Mouse (Mus musculus) hindbrain, embryonic 12.5 days (tissue): ENCODE measurements around the gene Ins2. TPM values are rescaled to one million over a fixed set of nuclear protein-coding genes. Genes with fewer than 3 reads are reported as not detected.
A peak's percentile ranks its signal among the peaks of the same experiment; 100 is the strongest.

Source experiments
- ATAC-seq: fragments of 200-750 bp; cut with Nextera tagmentation; 2 replicates; pipeline ENCODE4 v1.8.0; 2017; ENCODE audit warnings: moderate TSS enrichment; ENCODE audit not compliant: low FRiP score
- H3K27ac ChIP-seq: fragments of 300-500 bp; sonication (generic); 2 replicates; pipeline ENCODE4 v1.5.1; 2016; ENCODE audit warnings: mild to moderate bottlenecking
- H3K27me3 ChIP-seq: fragments of 300-500 bp; sonication (generic); 2 replicates; pipeline ENCODE4 v1.6.1; 2016; ENCODE audit warnings: mild to moderate bottlenecking
- H3K36me3 ChIP-seq: fragments of 300-500 bp; sonication (generic); 2 replicates; pipeline ENCODE4 v1.6.1; 2016; ENCODE audit warnings: mild to moderate bottlenecking
- H3K4me1 ChIP-seq: fragments of 300-500 bp; sonication (generic); 2 replicates; pipeline ENCODE4 v1.6.1; 2016
- H3K4me2 ChIP-seq: fragments of 300-500 bp; sonication (generic); replicated peaks from 2 replicates; pipeline ENCODE4 v1.6.1; 2016; ENCODE audit warnings: mild to moderate bottlenecking
- H3K4me3 ChIP-seq: fragments of 300-500 bp; sonication (generic); 2 replicates; pipeline ENCODE4 v1.5.1; 2016; ENCODE audit warnings: mild to moderate bottlenecking
- H3K9ac ChIP-seq: fragments of 300-500 bp; sonication (generic); 2 replicates; pipeline ENCODE4 v1.6.1; 2016; ENCODE audit warnings: mild to moderate bottlenecking, moderate library complexity
- H3K9me3 ChIP-seq: fragments of 300-500 bp; sonication (generic); replicated peaks from 2 replicates; pipeline ENCODE4 v1.6.1; 2016; ENCODE audit warnings: mild to moderate bottlenecking
- WGBS: fragments of 180-500 bp; shearing (Covaris S2); methylation state at CpG from one replicate; pipeline ENCODE4 v1.1.7; 2016; 5-methylcytosine and 5-hydroxymethylcytosine counted together
- polyA plus RNA-seq: library from polyadenylated mRNA; unstranded; fragments of >200 nt; fragmentation: Nextera tagmentation; extraction: Ambion mirVana; gene quantifications from 2 replicates; pipeline ENCODE4 v1.2.1, GENCODE M21; 2016

The Ins2 gene
- polyA plus RNA-seq, 1 experiment from 2014 or later = not detected

DNA sequence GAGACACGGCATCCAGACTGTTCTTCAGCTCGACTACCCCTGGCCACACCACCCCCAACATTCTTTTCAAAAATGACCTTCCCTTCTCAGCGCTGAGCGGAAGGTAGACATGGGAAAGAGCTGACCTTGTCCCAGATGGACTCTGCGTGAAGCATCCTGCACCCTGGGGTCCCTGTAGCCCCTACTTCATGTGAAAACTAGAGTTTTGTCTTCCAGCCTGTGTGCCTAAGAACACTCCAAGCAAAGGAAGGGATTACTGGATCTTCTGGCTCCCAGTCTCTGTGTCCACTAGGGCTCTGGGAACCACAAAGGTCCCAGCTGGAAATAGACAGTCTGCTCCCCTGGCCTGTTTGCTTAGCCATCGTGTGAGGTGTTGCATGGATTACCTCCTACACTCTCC is 68.0 kb downstream of the Ins2 start:
- 70% methylated on average over 6 of the region's 6 CpGs for WGBS
- Histone ChIP-seq H3K9ac (no peak overlapping the region), H3K36me3 (no peaks in the 10 kb centered on the region), H3K4me1 (no peaks in the 10 kb centered on the region), H3K27ac (no peak overlapping the region), H3K4me2 (no peak overlapping the region), H3K4me3 (no peak overlapping the region), H3K27me3 (peaks cover 5% of the 10 kb centered on the region), H3K9me3 (peaks cover 9% of the 10 kb centered on the region)
- ATAC-seq = no peak

DNA sequence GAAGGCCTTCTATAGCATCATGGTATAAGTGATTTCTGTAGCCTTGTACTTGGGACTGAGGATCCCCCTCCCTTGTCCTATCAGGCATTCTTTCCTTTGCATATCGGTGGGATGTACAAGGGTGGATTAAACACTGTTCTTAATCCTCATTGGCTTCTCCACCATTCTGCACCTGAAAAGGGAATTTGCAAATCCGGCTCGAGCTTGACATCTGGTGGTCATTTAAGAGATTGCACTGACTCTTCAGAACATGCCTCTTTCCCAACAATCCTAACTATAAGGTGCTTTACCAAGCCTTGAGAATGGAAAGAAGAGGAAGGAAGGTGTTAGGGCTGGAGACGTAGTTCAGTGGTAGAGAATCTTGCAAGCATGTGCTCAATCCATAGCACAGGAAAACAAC is 71.1 kb downstream of the Ins2 start:
- H3K27me3 ChIP-seq = peaks cover 6% of the 10 kb centered on the region; the same call in 1 of the 2 replicates
- H3K27ac ChIP-seq = no peak overlapping the region
- H3K4me1 ChIP-seq = no peaks in the 10 kb centered on the region
- 16% methylated on average over 4 of the region's 4 CpGs for WGBS
- no peak for ATAC-seq
- H3K9me3 ChIP-seq = peaks cover 27% of the 10 kb centered on the region
- no peak overlapping the region for H3K4me3 ChIP-seq
- no peaks in the 10 kb centered on the region for H3K36me3 ChIP-seq
- H3K4me2 ChIP-seq = no peak overlapping the region
- H3K9ac ChIP-seq = no peak overlapping the region

GRCm38 (mm10) chr7:142671067-142671466 is 72.1 kb downstream of the Ins2 start:
- Histone ChIP-seq H3K36me3 (no peaks in the 10 kb centered on the region), H3K9ac (no peak overlapping the region), H3K4me3 (no peak overlapping the region), H3K27ac (no peak overlapping the region), H3K4me2 (no peak overlapping the region), H3K9me3 (peaks cover 27% of the 10 kb centered on the region), H3K27me3 (peaks cover 11% of the 10 kb centered on the region), H3K4me1 (no peaks in the 10 kb centered on the region)
- no peak for ATAC-seq
- WGBS = 96% methylated on average over 1 of the region's 1 CpGs

GRCm38 (mm10) chr7:142669751-142670625 is 73.2 kb downstream of the Ins2 start, which contains the start of gene Gm49394:
TSS of gene Gm49394 (minus strand) at chr7:142669942.
- H3K9me3 ChIP-seq = peaks cover 27% of the 10 kb centered on the region
- H3K4me3 ChIP-seq = no peak within 1 kb of the TSS
- 84% methylated on average over 23 of the region's 23 CpGs for WGBS
- no peak within 1 kb of the TSS for H3K27ac ChIP-seq
- H3K27me3 ChIP-seq = peaks cover 22% of the 10 kb centered on the region
- no peaks in the 10 kb centered on the region for H3K36me3 ChIP-seq
- H3K4me1 ChIP-seq = no peaks in the 10 kb centered on the region
- no peak within 1 kb of the TSS for H3K4me2 ChIP-seq
- ATAC-seq = no peak
- H3K9ac ChIP-seq = no peak within 1 kb of the TSS

- H3K27me3 ChIP-seq = peaks cover 38% of the 10 kb centered on the region
- no peaks in the 10 kb centered on the region for H3K36me3 ChIP-seq
- 71% methylated on average over 1 of the region's 1 CpGs for WGBS
These were observed 74.9 kb downstream of the Ins2 start for GRCm38 (mm10) chr7:142668328-142668727.

DNA sequence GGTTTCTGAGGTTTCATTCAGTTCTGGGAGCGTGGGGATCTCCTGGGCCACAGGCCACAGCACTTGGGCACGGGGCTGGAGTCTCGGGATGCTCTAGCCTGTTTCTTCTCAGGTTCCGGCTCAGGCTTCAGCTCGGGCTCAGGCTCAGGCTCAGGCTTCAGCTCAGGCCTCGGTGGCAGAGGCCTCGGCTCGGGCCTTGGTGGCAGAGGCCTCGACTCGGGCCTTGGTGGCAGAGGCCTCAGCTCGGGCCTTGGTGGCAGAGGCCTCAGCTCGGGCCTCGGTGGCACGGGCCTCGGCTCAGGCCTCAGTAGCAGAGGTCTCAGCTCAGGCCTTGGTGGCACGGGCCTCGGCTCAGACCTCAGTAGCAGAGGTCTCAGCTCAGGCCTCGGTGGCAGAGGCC is 75.7 kb downstream of the Ins2 start:
- H3K4me2 ChIP-seq = no peak overlapping the region
- H3K4me1 ChIP-seq = 0 out of 2 replicates have a peak, but pooled peaks cover 3% of the 10 kb centered on the region
- no peak overlapping the region for H3K4me3 ChIP-seq
- H3K9ac ChIP-seq = no peak overlapping the region
- no peak overlapping the region for H3K27ac ChIP-seq
- peaks cover 27% of the 10 kb centered on the region for H3K9me3 ChIP-seq
- H3K27me3 ChIP-seq = peaks cover 46% of the 10 kb centered on the region
- no peak for ATAC-seq
- 94% methylated on average over 18 of the region's 18 CpGs for WGBS
- no peaks in the 10 kb centered on the region for H3K36me3 ChIP-seq

More at GRCm38 (mm10) chr7:142668328-142668727, 74.9 kb downstream of the Ins2 start:
- Histone ChIP-seq H3K9ac (no peak overlapping the region), H3K4me1 (0 out of 2 replicates have a peak, but pooled peaks cover 3% of the 10 kb centered on the region), H3K4me3 (no peak overlapping the region), H3K4me2 (no peak overlapping the region), H3K27ac (no peak overlapping the region), H3K9me3 (peaks cover 27% of the 10 kb centered on the region)
- no peak for ATAC-seq

DNA sequence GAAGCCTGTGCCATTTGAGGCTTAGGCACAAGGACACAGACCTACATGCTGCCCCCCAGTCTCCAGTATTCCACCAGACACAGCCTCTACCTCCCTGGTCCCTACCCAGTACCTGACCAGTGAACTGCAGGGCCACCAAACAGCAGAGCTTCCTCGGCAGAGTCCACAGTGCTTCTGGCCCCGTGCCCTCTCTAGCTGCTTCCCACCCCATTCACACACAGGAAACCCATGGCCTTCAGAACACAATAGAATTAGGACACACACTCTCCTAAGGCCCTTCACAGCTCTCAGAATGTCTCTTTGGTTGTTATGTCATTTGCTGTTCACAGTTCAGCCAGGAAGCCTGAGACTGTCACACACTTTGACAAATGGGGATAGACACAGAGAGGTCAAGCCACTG is 76.5 kb downstream of the Ins2 start, which contains the start of gene Igf2:
Igf2 (minus strand) TSS at position 158 of the 400 bp plus-strand sequence.
- Histone ChIP-seq H3K4me1 (0 out of 2 replicates have a peak, but pooled peaks cover 3% of the 10 kb centered on the region), H3K27me3 (peaks cover 50% of the 10 kb centered on the region), H3K4me2 (no peak within 1 kb of the TSS), H3K27ac (no peak within 1 kb of the TSS), H3K4me3 (no peak within 1 kb of the TSS), H3K9me3 (peaks cover 27% of the 10 kb centered on the region), H3K36me3 (no peaks in the 10 kb centered on the region), H3K9ac (no peak within 1 kb of the TSS)
- whole genome bisulfite sequencing = 73% methylated on average over 2 of the region's 2 CpGs
- ATAC-seq = no peak

- Histone ChIP-seq H3K4me3 (no peak overlapping the region), H3K27me3 (peaks cover 55% of the 10 kb centered on the region), H3K9me3 (peaks cover 25% of the 10 kb centered on the region), H3K9ac (no peak overlapping the region), H3K36me3 (no peaks in the 10 kb centered on the region), H3K4me2 (no peak overlapping the region), H3K27ac (no peak overlapping the region), H3K4me1 (0 out of 2 replicates have a peak, but pooled peaks cover 3% of the 10 kb centered on the region)
- no peak for ATAC-seq
- WGBS = 72% methylated on average over 4 of the region's 4 CpGs
These were observed 77.1 kb downstream of the Ins2 start for GRCm38 (mm10) chr7:142666109-142666508.

DNA sequence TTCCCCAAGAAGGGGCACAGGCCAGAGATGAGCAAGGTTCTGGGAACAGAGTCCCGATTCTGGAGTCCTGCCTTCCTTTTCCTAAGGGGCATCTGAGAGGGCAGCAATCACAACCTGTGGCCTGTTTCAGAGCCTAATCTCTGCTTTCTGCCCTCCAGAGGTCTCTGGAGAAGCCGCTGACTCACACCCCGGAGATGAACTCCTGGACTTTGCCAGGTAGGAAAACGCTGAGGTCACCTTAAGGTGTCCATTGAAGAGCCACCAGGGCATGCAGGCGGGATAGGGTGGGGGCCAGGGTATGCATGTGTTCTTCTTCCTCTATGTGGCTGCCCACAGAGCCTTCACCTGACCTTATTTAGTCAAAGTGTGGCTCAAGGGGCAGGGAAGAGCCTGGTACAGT is 77.8 kb downstream of the Ins2 start:
- H3K9ac ChIP-seq = no peak overlapping the region
- peaks cover 62% of the 10 kb centered on the region for H3K27me3 ChIP-seq
- WGBS = 50% methylated on average over 5 of the region's 5 CpGs
- H3K9me3 ChIP-seq = peaks cover 20% of the 10 kb centered on the region
- H3K4me1 ChIP-seq = peaks cover 9% of the 10 kb centered on the region
- no peaks in the 10 kb centered on the region for H3K36me3 ChIP-seq
- no peak overlapping the region for H3K4me2 ChIP-seq
- no peak overlapping the region for H3K4me3 ChIP-seq
- no peak for ATAC-seq
- H3K27ac ChIP-seq = no peak overlapping the region

- Histone ChIP-seq H3K36me3 (no peaks in the 10 kb centered on the region), H3K27ac (no peak overlapping the region), H3K27me3 (peaks cover 70% of the 10 kb centered on the region), H3K4me1 (peaks cover 14% of the 10 kb centered on the region), H3K4me2 (peak overlapping the region; percentile 34; the same call in 1 of the 2 replicates), H3K9me3 (peaks cover 12% of the 10 kb centered on the region), H3K4me3 (peak overlapping the region; percentile 22; the same call in 1 of the 2 replicates), H3K9ac (no peak overlapping the region)
- no peak for ATAC-seq
- whole genome bisulfite sequencing = 5% methylated on average over 9 of the region's 9 CpGs
These were observed 78.6 kb downstream of the Ins2 start for GRCm38 (mm10) chr7:142664465-142665029.

DNA sequence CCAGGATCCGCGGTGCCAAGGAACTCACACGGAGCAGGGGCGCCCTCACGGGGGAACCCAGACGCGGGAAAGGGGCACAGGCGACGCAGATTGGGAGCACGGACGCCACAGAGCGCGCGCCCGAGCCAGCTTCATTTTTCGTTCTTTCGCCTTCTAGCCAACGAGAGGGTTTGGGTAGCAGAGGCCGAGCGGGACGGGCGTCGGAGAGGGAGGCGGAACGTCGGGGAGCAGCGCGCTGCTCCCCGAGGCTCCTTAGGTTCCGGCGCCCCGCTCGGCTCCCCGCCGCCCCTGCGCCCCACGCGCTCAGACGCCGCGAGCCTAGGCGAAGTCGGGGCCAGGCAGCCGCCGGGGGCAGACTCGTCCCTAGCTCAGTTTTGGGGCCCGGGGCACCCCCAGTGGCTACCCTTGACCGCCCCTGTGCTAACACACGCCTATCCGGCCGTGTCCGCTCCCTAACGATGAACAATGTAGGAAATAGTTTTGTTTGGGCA is 79.2 kb downstream of the Ins2 start:
- Histone ChIP-seq H3K27ac (no peak overlapping the region), H3K4me2 (peak overlapping the region; percentile 34), H3K36me3 (no peaks in the 10 kb centered on the region), H3K27me3 (peaks cover 76% of the 10 kb centered on the region), H3K9ac (peak overlapping the region; percentile 15; the same call in 1 of the 2 replicates), H3K9me3 (peaks cover 6% of the 10 kb centered on the region; the same call in 1 of the 2 replicates), H3K4me1 (peaks cover 19% of the 10 kb centered on the region), H3K4me3 (peak overlapping the region; percentile 22)
- no peak for ATAC-seq
- under 1% methylated on average over 35 of the region's 53 CpGs for WGBS

DNA sequence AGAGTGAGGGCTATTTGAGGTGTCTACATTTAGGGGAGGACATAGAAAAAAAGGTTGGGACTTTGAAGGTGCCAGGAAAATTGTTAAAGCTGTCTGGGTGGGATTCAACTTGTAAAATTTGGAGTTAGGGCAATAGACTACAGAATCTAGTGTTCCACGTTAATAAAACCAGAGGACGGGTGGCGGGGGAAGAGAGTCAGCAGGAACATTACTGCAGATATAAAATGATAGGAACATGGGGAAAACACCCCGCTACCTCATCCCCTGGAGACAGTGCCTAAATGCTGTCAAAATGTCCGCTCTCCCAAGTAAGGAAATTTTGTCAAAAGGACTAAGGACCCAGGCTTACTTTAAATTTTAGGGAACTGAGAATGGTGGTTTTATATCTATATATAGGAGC is 80.0 kb downstream of the Ins2 start:
- Histone ChIP-seq H3K4me3 (no peak overlapping the region), H3K4me2 (no peak overlapping the region), H3K4me1 (peaks cover 28% of the 10 kb centered on the region), H3K9ac (no peak overlapping the region), H3K27me3 (peaks cover 84% of the 10 kb centered on the region), H3K27ac (no peak overlapping the region), H3K36me3 (no peaks in the 10 kb centered on the region), H3K9me3 (peaks cover under 1% of the 10 kb centered on the region; the same call in 1 of the 2 replicates)
- ATAC-seq = no peak
- 11% methylated on average over 5 of the region's 5 CpGs for WGBS
